Mouse (Mus musculus) frontal cortex, postnatal 36 days (tissue): ENCODE results near the gene Il4i1.
A peak's percentile ranks its signal among the peaks of the same experiment; 100 is the strongest.
"Not testable (repeated sequence)": the region's sequence is repeated elsewhere in the genome, so short reads cannot be mapped to it uniquely, and the experiment has no call there.

Source experiments
- DNase-seq, 2 experiments: peaks; one replicate each; pipeline ENCODE4 v3.0.0; 2022; ENCODE audit warnings: low spot score in 2 of 2

The Il4i1 gene

GRCm38 (mm10) chr7:44863982-44864494, 47.9 kb downstream of the Il4i1 start:
- DNase-seq, result no peak

GRCm38 (mm10) chr7:44864595-44865542, 48.7 kb downstream of the Il4i1 start:
- no peak for DNase-seq

GRCm38 (mm10) chr7:44866276-44867009, 50.3 kb downstream of the Il4i1 start:
- DNase-seq, result no peak

GRCm38 (mm10) chr7:44867010-44867702, 51.0 kb downstream of the Il4i1 start:
- DNase-seq, result no peak

GRCm38 (mm10) chr7:44867802-44868201, 51.6 kb downstream of the Il4i1 start:
- DNase-seq, result no peak

- DNase-seq, result no peak
These were observed 52.3 kb downstream of the Il4i1 start for GRCm38 (mm10) chr7:44868465-44868864.

GRCm38 (mm10) chr7:44868919-44869696, 52.9 kb downstream of the Il4i1 start:
- DNase-seq, result no peak

GRCm38 (mm10) chr7:44869697-44870528, 53.7 kb downstream of the Il4i1 start, which contains the start of gene Ptov1:
Gene Ptov1 (minus strand): TSS chr7:44869788.
- DNase-seq, result peak; percentile 94 to 98

GRCm38 (mm10) chr7:44870614-44871013, 54.4 kb downstream of the Il4i1 start:
- no peak for DNase-seq

- no peak for DNase-seq
These were observed 55.0 kb downstream of the Il4i1 start for GRCm38 (mm10) chr7:44871181-44871580.

- DNase-seq, result not testable (repeated sequence)
These were observed 55.6 kb downstream of the Il4i1 start for GRCm38 (mm10) chr7:44871774-44872173.

GRCm38 (mm10) chr7:44877833-44878232, 61.6 kb downstream of the Il4i1 start:
- DNase-seq, result no peak

- DNase-seq, result no peak
These were observed 66.8 kb downstream of the Il4i1 start for GRCm38 (mm10) chr7:44883036-44883435.

- DNase-seq, result no peak
These were observed 68.5 kb downstream of the Il4i1 start for GRCm38 (mm10) chr7:44884637-44885036.

GRCm38 (mm10) chr7:44886964-44887363, 70.8 kb downstream of the Il4i1 start:
- no peak for DNase-seq

GRCm38 (mm10) chr7:44888256-44889105, 72.3 kb downstream of the Il4i1 start:
- DNase-seq, result no peak

- DNase-seq, result no peak
These were observed 74.0 kb downstream of the Il4i1 start for GRCm38 (mm10) chr7:44890180-44890579.
